Mouse (Mus musculus) hindbrain, postnatal 0 days (tissue): ENCODE measurements at regions not wholly inside any gene's neighbourhood (a gene's known extent, or its start where the extent isn't known, plus 50 kb on each side); places are given as distances from the start of the nearest gene placed in this dataset.

Experiments used
- ATAC-seq: fragments of 200-750 bp; cut with Nextera tagmentation; 2 replicates; pipeline ENCODE4 v1.8.0; 2017; ENCODE audit warnings: mild to moderate bottlenecking, moderate TSS enrichment, moderate library complexity
- DNase-seq: peaks from one replicate; pipeline ENCODE4 v3.0.0-alpha.2; 2015; ENCODE audit warnings: low spot score
- H3K27ac ChIP-seq: fragments of 300-500 bp; sonication (generic); 2 replicates; pipeline ENCODE4 v1.5.1; 2014; ENCODE audit warnings: mild to moderate bottlenecking
- H3K27me3 ChIP-seq: fragments of 300-500 bp; sonication (generic); 2 replicates; pipeline ENCODE4 v1.6.1; 2014; ENCODE audit warnings: low read length, mixed read lengths; ENCODE audit not compliant: insufficient read depth
- H3K36me3 ChIP-seq: fragments of 300-500 bp; sonication (generic); 2 replicates; pipeline ENCODE4 v1.6.1; 2014; ENCODE audit warnings: low read length, mixed read lengths; ENCODE audit not compliant: insufficient read depth
- H3K4me1 ChIP-seq: fragments of 300-500 bp; sonication (generic); 2 replicates; pipeline ENCODE4 v1.6.1; 2014; ENCODE audit warnings: antibody characterized with exemption, low read length, mixed read lengths; ENCODE audit not compliant: insufficient read depth
- H3K4me2 ChIP-seq: fragments of 300-500 bp; sonication (generic); 2 replicates; pipeline ENCODE4 v1.6.1; 2014; ENCODE audit warnings: low read depth, mild to moderate bottlenecking, low read length, moderate library complexity, mixed read lengths
- H3K4me3 ChIP-seq: fragments of 300-500 bp; sonication (generic); 2 replicates; pipeline ENCODE4 v1.5.1; 2014; ENCODE audit warnings: low read length
- H3K9ac ChIP-seq: fragments of 300-500 bp; sonication (generic); replicated peaks from 2 replicates; pipeline ENCODE4 v1.6.1; 2014; ENCODE audit warnings: mild to moderate bottlenecking, low read length, moderate library complexity, mixed read lengths
- H3K9me3 ChIP-seq: fragments of 300-500 bp; sonication (generic); 2 replicates; pipeline ENCODE4 v1.6.1; 2016; ENCODE audit warnings: low read length, mixed read lengths
- CTCF ChIP-seq: IDR thresholded peaks from 2 replicates; pipeline ENCODE4 v1.5.1; 2016; ENCODE audit warnings: antibody characterized with exemption, control low read depth, low read depth
- WGBS: fragments of 180-500 bp; shearing (Covaris S2); extraction: QIAGEN DNeasy Blood & Tissue Kit; methylation state at CpG from one replicate; pipeline ENCODE4 v1.1.7; 2014; 5-methylcytosine and 5-hydroxymethylcytosine counted together

- Histone ChIP-seq H3K4me2 (no peak overlapping the region), H3K27ac (no peak overlapping the region), H3K9me3 (no peaks in the 10 kb centered on the region), H3K36me3 (no peaks in the 10 kb centered on the region), H3K4me3 (no peak overlapping the region), H3K4me1 (no peaks in the 10 kb centered on the region), H3K27me3 (no peaks in the 10 kb centered on the region), H3K9ac (no peak overlapping the region)
- no peak for ATAC-seq
- DNase-seq: no peak
- no peak for TF ChIP-seq CTCF
- WGBS: 74% methylated on average over 1 of the region's 1 CpGs
These were observed 407.4 kb upstream of the Gria1 start for GRCm38 (mm10) chr11:56603742-56604141.

- no peaks in the 10 kb centered on the region for H3K27me3 ChIP-seq
- no peaks in the 10 kb centered on the region for H3K9me3 ChIP-seq
- no peak overlapping the region; the same call in 1 of the 2 replicates for H3K27ac ChIP-seq
- WGBS: 35% methylated on average over 3 of the region's 3 CpGs
- no peak overlapping the region for H3K4me3 ChIP-seq
- TF ChIP-seq CTCF: no peak
- no peak overlapping the region for H3K4me2 ChIP-seq
- no peaks in the 10 kb centered on the region for H3K36me3 ChIP-seq
- no peaks in the 10 kb centered on the region for H3K4me1 ChIP-seq
- DNase-seq: peak; percentile 20
- H3K9ac ChIP-seq: no peak overlapping the region
- no peak for ATAC-seq
These were observed 383.5 kb upstream of the Gria1 start for GRCm38 (mm10) chr11:56627659-56628058.

DNA sequence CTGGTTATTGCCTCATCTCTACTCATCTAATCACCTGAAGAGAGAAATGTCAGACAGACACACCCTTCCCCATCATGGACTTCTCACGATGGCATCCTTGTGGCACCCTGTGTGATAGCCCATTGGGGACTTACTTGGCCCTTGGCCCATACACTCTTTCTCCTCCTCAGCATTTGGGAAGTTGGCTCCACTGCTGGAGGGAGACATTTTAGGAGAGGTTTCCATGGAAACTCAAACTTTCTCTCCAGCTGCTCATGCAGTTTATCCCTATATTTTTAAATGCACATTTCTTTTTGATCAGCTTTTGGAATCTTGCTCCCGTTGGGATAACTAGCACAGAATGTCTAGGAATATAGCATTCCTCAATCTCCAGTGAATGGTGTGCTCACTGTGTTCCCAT lies 377.7 kb upstream of the Gria1 start:
- no peak for ATAC-seq
- 65% methylated on average over 2 of the region's 2 CpGs for WGBS

DNA sequence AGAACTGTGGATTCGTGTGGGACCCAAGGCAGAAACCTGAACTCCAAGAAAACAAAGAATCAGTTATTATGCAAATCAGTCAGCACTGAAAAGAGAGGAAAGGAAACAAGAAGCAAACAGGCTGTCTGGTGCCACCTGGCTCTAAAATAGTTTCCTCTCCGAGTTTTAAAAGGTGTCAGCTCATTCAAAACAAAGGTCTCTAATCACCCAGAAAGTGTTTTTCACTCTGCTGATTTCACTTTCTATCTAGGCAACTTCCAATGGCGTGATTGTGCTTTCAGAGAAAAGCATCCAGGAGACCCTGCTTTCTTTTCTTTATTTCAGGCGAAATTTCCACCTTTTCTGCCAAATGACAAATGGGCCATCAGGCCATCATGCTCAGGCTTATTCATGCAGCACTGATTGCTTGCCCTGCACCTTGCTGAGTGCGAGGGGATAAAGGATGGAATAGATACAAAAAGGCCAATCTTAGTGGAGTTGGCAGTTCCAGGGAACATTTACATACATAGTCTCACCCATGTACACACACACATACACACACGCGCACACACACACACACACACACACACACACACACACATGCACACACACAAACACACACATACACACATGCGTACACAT lies 374.5 kb upstream of the Gria1 start:
- ATAC-seq: no peak
- no peak overlapping the region for H3K4me3 ChIP-seq
- H3K27me3 ChIP-seq: no peaks in the 10 kb centered on the region
- no peaks in the 10 kb centered on the region for H3K9me3 ChIP-seq
- no peak overlapping the region for H3K27ac ChIP-seq
- no peak overlapping the region; the same call in 1 of the 2 replicates for H3K9ac ChIP-seq
- H3K4me2 ChIP-seq: no peak overlapping the region
- H3K4me1 ChIP-seq: no peaks in the 10 kb centered on the region
- no peaks in the 10 kb centered on the region for H3K36me3 ChIP-seq
- peak; percentile 29 for DNase-seq
- 41% methylated on average over 8 of the region's 8 CpGs for WGBS
- TF ChIP-seq CTCF: no peak

More for the DNA sequence above, 377.7 kb upstream of the Gria1 start:
- Histone ChIP-seq H3K27ac (no peak overlapping the region), H3K4me3 (no peak overlapping the region), H3K9ac (no peak overlapping the region), H3K36me3 (no peaks in the 10 kb centered on the region), H3K9me3 (no peaks in the 10 kb centered on the region), H3K4me1 (no peaks in the 10 kb centered on the region), H3K27me3 (no peaks in the 10 kb centered on the region), H3K4me2 (no peak overlapping the region)
- no peak for DNase-seq
- no peak for TF ChIP-seq CTCF

- no peak overlapping the region for H3K9ac ChIP-seq
- no peaks in the 10 kb centered on the region for H3K4me1 ChIP-seq
- WGBS: 38% methylated on average over 3 of the region's 3 CpGs
- H3K27me3 ChIP-seq: no peaks in the 10 kb centered on the region
- ATAC-seq (no peak), DNase-seq (no peak)
- no peak overlapping the region for H3K4me2 ChIP-seq
- H3K9me3 ChIP-seq: no peaks in the 10 kb centered on the region
- no peak overlapping the region for H3K27ac ChIP-seq
- H3K36me3 ChIP-seq: no peaks in the 10 kb centered on the region
- H3K4me3 ChIP-seq: no peak overlapping the region
- no peak for TF ChIP-seq CTCF
These were observed 369.5 kb upstream of the Gria1 start for GRCm38 (mm10) chr11:56641716-56642115.
